In the genomic region with DNA sequence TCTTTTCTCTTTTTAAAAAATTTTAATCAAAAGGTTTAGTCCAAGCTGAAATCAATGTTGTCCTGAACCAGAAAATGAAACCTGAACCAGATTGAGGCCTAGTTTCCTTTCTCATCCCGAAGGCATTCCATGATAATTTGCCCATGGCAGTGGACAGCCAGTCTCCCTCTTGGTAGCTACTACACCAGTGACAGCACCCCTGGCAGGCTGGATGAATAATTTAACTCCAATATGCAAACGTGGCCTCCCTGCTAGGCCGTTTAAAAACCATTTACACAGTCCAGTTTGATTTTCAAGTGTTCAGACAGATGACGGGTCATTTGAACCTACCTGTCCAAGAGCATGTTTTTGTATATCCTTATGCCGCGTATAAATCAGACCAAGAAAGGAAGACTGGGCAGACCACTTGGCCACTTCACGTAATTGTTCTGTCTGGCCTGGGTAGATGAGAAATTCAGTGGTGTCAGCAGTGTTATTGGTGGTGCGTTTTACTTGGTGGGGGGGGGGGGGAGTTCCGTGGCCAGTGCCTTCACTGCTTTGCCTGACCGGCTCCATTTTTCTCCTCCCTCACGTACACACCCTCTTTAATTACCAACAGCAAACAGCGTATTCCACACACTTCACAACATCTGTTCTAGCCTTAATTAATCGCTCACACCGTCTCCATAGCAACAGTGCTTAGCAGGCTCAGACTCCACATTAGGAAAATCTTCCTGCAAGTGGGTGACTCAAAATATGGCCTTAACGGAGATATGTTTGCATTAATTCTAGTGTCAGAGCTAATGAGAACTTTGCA, we compare ENCODE assay signal across 9 mouse cellular contexts.
A peak's percentile ranks its signal among the peaks of the same experiment; 100 is the strongest.
DNase-seq lines count a peak whose midpoint lies in the region; ATAC-seq and TF ChIP-seq lines count a peak whose summit lies in the region.
"Had no signal": no experiment of that assay in that cellular context is flagged by ENCODE, and none has a peak within 500 bp of the region (broad histone marks: within the 10 kb centered on the region; RNA-seq: fewer than 3 reads in every experiment).

No protein-coding gene starts in this region.

- H3K36me3 ChIP-seq in kidney, postnatal 0 days (ENCODE audit: insufficient read depth, low read length): no peaks in the 10 kb centered on the region
- H3K36me3 ChIP-seq in hindbrain, embryonic 15.5 days: no peaks in the 10 kb centered on the region
- H3K36me3 ChIP-seq in midbrain, postnatal 0 days (ENCODE audit: insufficient read depth, low read length): no peaks in the 10 kb centered on the region

- no peak overlapping the region for H3K9ac ChIP-seq in kidney, postnatal 0 days (ENCODE audit: low read depth, low read length)
- H3K9ac ChIP-seq in hindbrain, embryonic 15.5 days: no peak overlapping the region
- no peak overlapping the region for H3K9ac ChIP-seq in midbrain, postnatal 0 days (replicated peaks; ENCODE audit: low read length, poor library complexity, severe bottlenecking)

- no peaks in the 10 kb centered on the region for H3K9me3 ChIP-seq in kidney, postnatal 0 days (replicated peaks; ENCODE audit: low read length)
- H3K9me3 ChIP-seq in hindbrain, embryonic 15.5 days: no peaks in the 10 kb centered on the region
- H3K9me3 ChIP-seq in midbrain, postnatal 0 days (ENCODE audit: low read length): no peaks in the 10 kb centered on the region

- H3K4me3 ChIP-seq in kidney, postnatal 0 days (replicated peaks; ENCODE audit: low read depth, low read length): no peak overlapping the region
- H3K4me3 ChIP-seq in hindbrain, embryonic 15.5 days: no peak overlapping the region
- H3K4me3 ChIP-seq in midbrain, postnatal 0 days (ENCODE audit: low read depth, low read length): no peak overlapping the region

- peak; percentile 58 for DNase-seq in kidney, postnatal 0 days (ENCODE audit: low spot score)
- no peak for DNase-seq in kidney, adult 18-20 months
- peak; percentile 62 for DNase-seq in embryo, embryonic 11 days
- DNase-seq in midbrain, postnatal 0 days (ENCODE audit: low spot score): peak; percentile 86
- no peak for DNase-seq in thymus, postnatal 0 days (ENCODE audit: low spot score)
- no peak for DNase-seq in urinary bladder, postnatal 10 days (ENCODE audit: low spot score)
- no peak for DNase-seq in spleen, adult 12 weeks (ENCODE audit: low spot score)
- DNase-seq: liver had no signal

- WGBS in kidney, postnatal 0 days: 36% methylated on average over 15 of the region's 15 CpGs
- WGBS in hindbrain, embryonic 15.5 days: 24% methylated on average over 15 of the region's 15 CpGs
- WGBS in midbrain, postnatal 0 days: 22% methylated on average over 15 of the region's 15 CpGs

- no peak for ATAC-seq in kidney, postnatal 0 days (replicated peaks; ENCODE audit: low FRiP score, low read depth)
- peak; percentile 86 for ATAC-seq in hindbrain, embryonic 15.5 days (ENCODE audit: low FRiP score, low read depth)
- peak; percentile 68 for ATAC-seq in midbrain, postnatal 0 days (ENCODE audit: low FRiP score)

- peaks cover 6% of the 10 kb centered on the region; the same call in 1 of the 2 replicates for H3K4me1 ChIP-seq in kidney, postnatal 0 days (replicated peaks; ENCODE audit: insufficient read depth, low read length)
- H3K4me1 ChIP-seq in hindbrain, embryonic 15.5 days (replicated peaks): peaks cover 33% of the 10 kb centered on the region
- peaks cover 12% of the 10 kb centered on the region; the same call in 1 of the 2 replicates for H3K4me1 ChIP-seq in midbrain, postnatal 0 days (ENCODE audit: insufficient read depth, low read length)

- H3K4me2 ChIP-seq in kidney, postnatal 0 days (ENCODE audit: low read length): 0 out of 2 replicates have a peak overlapping the region, but pooled peaks have one; percentile 4
- peak overlapping the region; percentile 21; the same call in 1 of the 2 replicates for H3K4me2 ChIP-seq in hindbrain, embryonic 15.5 days
- H3K4me2 ChIP-seq in midbrain, postnatal 0 days (ENCODE audit: low read depth, low read length, poor library complexity, severe bottlenecking): no peak overlapping the region

- no peaks in the 10 kb centered on the region for H3K27me3 ChIP-seq in kidney, postnatal 0 days (ENCODE audit: insufficient read depth, low read length)
- H3K27me3 ChIP-seq in hindbrain, embryonic 15.5 days: no peaks in the 10 kb centered on the region
- H3K27me3 ChIP-seq in midbrain, postnatal 0 days (ENCODE audit: insufficient read depth, low read length): no peaks in the 10 kb centered on the region

- H3K27ac ChIP-seq in kidney, postnatal 0 days: 0 out of 2 replicates have a peak overlapping the region, but pooled peaks have one; percentile 74
- peak overlapping the region; percentile 85 for H3K27ac ChIP-seq in hindbrain, embryonic 15.5 days (replicated peaks)
- peak overlapping the region; percentile 73 for H3K27ac ChIP-seq in midbrain, postnatal 0 days (ENCODE audit: low read depth, low read length)

- TF ChIP-seq CTCF in kidney, postnatal 0 days (IDR thresholded peaks at IDR 0.05; ENCODE audit: low read depth): no peak
- no peak for TF ChIP-seq CTCF in midbrain, postnatal 0 days (IDR thresholded peaks at IDR 0.05)

Comparison
In these comparisons a context has a peak if more than half of its experiments do, and no peak if none do; other contexts are left out.
1. DNase-seq: peak in kidney, postnatal 0 days (single experiment), embryo, embryonic 11 days (single experiment) and midbrain, postnatal 0 days (single experiment); none in kidney, adult 18-20 months (single experiment), thymus, postnatal 0 days (single experiment), urinary bladder, postnatal 10 days (single experiment) and spleen, adult 12 weeks (single experiment).
2. Peak in every context shown above with its lines, with median percentiles within 50 percentile points of each other: H3K27ac ChIP-seq.